Mouse (Mus musculus) olfactory bulb, adult 2 months (tissue): ENCODE measurements around the gene Appl1.

Experiments
- CTCF ChIP-seq: fragments of 200-500 bp; IDR thresholded peaks from 2 replicates; pipeline ENCODE4 v1.5.1; 2012; ENCODE audit warnings: low read depth, mild to moderate bottlenecking, low read length, moderate library complexity; ENCODE audit not compliant: insufficient read depth
- POLR2A ChIP-seq: fragments of 200-500 bp; IDR thresholded peaks from 2 replicates; pipeline ENCODE4 v1.6.1; 2012; ENCODE audit warnings: mild to moderate bottlenecking, low read depth, low read length, moderate library complexity; ENCODE audit not compliant: insufficient read depth

DNA sequence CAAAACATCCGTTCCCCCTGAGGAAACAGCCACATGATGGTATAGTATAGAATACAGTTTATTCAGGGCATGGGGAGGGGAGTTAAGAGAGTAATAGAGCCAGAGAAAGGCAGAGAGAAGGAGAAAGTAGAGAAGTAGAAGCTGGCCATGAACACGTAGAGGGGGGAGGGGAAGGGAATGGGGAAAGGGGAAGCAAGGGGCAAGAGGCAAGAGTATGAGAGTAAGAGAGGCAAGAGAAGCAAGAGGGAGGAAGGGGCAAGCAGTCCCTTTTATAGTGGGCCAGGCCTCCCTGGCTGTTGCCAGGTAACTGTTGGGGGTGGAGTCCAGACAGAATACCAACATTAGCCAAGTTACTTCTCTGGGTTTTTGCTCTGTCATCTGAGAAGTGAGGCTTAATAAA lies 6.5 kb upstream of the Appl1 start:
- TF ChIP-seq POLR2A, result no peak
- no peak for TF ChIP-seq CTCF
